Mouse (Mus musculus) right cerebral cortex, postnatal 14 days (tissue): ENCODE results near the gene Mindy4.

Experiments used
- DNase-seq: peaks from one replicate; pipeline ENCODE4 v3.0.0; 2022

Gene Mindy4

DNA sequence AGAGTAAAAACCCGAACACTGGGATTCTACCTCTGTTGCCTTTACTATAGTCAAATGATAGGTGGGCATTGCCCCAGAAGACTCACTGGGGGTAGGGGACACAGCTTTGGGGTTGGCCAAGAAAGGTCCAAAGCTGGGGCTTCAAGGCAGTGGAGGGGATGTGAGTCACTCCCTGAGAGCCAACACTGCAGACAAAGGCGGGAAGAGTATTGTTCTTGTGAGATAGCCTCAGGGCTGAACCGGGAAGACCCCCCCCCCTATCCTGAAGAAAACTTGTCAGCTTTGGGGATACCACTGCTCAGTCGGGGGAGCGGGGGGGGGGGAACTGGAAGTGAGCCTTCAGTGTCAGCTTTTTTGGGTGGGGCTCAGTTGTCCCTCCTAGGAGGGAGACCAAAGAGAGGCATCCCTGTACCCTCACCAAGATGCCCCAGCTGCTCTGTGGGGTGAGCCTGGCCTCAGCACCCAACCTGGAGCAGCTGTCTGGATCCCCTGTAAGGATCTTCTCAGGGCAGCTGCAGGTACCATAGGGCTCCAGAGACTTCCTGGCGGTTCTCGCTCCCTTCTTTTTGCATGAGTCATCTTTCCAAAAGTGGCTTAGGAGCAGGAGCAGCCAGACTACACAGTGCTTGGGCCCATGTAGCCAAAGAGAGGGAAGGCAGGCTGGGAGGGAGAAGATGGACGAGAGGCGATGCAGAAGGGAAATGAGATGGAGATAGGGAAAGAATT is 141.3 kb downstream of the Mindy4 start:
- no peak for DNase-seq

DNA sequence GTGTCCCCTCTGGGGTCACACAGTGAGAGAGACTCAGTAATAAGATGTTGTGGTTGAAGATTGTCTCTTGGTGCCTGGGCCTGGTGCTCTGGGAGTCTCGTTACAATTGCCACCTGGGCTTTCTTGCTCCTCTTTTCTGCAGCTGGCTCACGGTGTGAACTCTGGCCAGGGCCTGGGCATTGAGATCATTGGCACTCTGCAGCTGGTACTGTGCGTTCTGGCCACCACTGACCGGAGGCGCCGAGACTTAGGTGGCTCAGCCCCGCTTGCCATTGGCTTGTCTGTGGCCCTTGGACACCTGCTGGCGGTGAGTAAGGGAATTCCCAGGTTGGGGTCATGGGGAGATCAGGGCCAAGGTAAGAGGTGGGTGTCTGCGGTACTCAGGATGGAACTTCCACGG is 142.1 kb downstream of the Mindy4 start:
- DNase-seq, result no peak

DNA sequence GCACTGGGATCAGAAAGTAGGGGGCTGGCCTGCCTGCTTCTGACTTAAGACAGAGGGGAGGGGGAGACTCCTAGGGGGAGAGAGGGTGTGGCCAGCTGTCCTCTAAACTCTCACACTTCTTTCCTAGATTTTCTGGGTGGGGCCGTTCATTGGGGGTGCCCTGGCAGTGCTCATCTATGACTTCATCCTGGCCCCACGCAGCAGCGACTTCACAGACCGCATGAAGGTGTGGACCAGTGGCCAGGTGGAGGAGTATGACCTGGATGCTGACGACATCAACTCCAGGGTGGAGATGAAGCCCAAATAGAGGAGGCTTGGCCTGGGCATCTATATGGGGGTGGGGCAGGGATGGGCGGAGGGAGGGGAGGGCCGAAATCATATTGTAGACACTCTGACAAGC is 143.3 kb downstream of the Mindy4 start:
- DNase-seq, result no peak

DNA sequence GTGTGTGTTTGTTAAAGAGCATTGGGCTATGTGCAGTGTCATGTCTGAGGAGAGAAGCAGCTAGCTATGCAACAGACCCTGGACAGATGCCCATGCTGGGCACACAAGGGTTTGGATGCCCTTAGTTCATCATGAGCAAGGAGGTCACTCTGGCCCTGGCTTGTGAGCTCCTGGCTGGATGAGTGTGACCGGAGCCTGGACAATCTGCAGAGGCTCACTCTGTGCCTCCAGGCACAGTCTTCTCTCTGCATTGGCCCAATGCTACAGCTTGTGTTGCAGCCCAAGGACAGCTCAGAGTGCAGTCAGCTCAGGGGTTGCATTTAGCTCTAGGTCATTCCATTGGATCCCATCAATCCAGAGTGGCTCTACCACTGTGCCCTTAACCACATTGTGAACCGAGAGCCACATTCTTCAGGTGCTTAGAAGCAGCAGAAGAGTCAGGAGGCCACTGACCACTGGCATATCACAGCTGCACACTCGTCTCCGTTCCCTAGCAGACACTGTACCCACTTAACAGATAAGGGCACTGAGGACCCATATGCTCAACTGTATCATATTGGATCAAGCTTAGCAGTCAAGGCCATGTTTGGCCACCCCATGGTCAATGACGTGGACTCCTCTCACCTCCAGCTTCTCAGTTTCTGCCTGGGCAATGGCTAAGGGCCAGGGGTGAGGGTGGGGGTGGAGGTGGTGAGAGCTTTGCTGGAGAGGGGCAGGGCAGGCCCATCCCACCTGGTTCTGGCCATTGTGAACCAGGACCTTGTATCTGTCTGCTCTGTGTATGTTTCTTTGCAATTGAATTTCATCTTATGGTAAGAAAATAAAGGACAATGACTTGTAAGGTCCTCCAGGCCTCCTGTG is 144.8 kb downstream of the Mindy4 start:
- DNase-seq, result no peak

DNA sequence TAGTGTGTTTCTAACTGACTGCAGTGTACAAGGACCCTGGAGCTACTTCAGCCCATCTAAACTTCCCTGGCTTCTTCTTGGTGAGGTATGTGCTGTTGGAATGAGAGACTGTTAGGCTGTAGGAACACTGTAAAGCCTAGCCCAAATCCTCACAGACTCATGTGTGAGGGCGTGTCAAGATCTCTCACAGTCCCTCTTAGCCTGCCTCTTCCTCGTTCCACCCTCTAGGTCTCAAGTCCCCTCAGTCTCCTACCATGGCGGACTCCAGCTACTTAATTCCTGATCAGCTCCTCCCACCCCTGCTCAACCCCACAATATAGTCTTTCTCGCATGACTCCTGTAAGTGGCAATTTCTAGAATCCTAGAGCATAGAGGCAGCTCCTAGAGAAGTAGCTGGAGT is 146.0 kb downstream of the Mindy4 start:
- no peak for DNase-seq

DNA sequence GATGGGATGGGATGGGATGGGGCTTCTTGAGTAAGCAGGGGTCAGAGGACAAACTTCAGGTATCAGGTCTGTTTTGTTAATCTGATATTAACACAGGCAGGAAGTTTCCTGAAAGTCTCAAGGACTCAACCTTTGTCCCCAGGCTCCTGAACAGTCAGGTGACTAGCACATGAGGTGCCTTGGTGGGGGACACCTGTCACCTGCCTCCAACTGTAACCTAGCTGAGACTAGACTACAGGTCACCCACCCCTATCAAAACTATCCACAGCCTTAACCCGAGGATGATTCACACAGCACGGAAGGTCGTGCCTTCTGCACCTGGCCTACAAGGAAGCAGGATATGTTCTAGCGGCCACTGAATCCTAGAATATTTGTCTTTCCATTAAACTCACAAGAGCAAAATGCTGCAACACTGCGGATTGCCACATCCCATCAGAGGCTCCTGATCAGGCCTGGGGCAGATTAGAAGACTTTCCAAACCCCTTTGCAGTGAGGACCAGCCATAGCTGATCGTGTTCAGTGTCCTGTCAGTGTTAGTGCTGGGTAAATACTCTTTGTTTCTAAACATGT is 147.3 kb downstream of the Mindy4 start:
- no peak for DNase-seq

DNA sequence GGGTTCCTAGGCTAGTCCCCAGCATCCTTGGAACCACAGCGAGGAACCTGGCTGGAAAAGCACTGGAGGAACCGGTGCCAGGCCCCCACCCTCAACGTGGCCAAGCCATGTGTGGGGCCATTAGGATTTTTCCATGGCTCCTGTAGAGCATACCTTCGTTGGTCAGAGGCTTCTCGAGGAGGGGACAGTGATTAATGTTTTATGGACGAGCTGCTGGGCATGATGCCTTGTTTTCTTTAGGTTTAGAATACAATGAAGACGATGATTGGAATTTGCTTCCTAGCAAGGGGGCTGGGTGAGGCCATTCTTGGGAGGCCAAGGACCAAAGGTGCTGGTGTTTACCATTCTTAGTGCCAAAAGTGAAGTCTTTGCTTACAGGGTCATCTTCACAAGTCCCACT is 148.5 kb downstream of the Mindy4 start:
- DNase-seq, result no peak

DNA sequence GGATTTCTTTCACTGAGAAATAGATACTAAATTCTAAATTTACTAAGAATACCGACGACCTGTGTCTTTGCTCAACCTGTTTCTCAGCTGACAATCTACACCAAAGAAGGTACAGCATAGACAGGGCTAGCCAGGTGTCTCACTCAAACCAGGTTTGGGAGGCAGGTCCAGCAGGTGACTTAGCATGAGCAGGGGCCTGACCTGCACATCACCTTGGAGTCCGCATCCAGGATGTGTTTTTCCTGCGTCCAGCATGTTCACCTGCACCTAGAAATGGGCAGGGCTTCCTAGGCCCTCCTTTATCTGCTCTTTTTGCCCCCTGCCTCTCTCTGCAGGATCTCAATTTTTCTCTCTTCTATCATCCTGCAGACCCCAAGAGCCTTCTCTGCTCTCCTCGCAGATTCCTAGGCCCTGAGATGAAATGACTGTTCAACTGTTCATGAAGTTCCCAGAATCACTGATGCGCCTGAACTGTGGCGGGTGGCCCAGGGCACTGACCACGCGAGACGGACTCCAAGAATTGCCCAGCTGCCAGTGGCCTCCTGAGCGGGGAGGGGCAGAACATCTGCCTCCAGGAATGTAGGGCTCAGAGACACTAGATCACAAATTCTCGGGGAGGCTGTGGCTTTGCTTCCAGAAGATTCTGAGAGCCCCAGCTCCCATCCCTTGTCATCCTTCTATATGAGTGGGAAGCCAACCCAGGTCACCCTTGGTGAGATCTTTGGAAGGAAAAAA is 150.7 kb downstream of the Mindy4 start:
- no peak for DNase-seq

DNA sequence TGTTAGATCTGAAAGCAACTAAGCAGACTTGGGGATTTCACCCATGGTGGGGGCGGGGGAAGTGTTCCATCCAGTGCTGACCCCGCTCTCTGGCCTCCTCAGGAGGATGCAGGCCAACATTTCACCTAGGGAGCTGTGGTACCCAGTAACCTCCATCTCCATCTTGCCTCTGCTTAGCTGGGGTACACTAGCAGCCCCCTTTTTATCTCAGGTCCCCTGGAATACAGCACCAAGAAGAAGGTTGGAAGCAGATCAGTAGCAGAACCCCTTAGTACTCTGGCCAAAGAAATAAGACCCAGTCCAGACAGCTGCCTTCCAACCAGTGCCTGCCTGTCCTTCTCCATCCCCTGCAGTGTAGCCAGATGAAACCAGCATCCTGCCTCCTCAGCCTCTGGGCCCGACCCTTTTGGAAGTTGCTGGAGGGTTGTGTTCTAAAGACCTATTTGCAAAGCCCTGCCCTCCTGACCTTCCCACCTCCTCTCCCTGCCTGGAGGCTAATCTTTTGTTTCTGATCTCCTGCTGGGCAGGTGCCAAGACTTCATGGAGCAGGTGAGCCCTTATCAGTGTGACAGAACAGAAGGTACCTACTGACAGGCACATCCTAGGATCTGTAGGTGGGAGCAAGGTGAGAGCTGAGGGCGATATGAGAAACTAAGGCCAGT is 151.4 kb downstream of the Mindy4 start:
- DNase-seq, result no peak

DNA sequence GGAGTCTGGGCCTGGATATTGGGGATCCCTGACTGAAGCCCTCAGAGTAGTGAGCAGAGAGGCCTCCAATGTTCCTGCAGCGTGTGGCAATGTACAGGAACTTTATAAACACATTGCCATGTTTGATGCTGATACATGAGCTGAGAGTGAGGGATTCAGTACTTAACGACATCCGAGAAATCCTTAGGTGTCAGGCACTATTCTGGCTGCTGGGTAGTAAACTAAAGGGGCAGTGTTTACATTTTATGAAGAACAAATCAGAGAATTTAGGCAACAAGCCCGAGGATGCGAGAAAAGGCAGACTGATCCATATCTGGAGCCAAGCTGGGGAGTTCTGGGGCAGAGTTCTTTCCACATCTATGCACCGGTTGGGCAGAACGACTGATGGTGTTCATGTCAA is 152.4 kb downstream of the Mindy4 start:
- no peak for DNase-seq

DNA sequence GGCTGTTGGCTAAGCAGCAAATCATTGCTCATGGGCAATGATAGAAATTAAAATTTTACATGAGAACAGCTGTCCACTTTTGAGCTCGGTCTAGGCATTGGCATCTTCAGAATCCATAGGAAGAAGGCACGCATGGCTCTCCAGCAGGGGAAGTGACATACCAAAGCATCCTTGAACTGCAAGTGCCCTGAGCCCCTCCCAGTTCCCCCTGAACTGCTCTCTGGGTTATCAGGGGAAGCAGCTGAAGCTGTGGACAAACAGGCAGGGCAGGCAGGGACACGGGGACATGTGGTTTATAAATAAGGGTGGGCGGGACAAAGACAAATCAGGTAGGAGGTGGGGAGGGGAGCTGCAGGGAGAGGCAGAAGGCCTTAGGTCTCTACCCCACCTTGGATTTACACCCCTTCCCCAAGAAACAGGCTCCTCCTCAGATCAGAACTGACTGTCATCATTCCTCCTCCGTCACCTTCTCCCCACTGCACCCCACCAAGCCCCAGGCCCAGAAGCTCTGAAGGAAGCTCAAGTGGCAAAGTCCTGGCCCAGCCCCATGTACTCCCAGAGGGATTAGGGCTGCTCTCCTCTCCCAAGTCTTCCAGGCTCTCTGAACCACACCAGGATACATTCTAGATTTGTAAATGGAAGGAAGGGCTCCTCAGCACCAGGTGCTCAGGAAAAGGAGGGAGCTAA is 153.0 kb downstream of the Mindy4 start:
- DNase-seq, result no peak

DNA sequence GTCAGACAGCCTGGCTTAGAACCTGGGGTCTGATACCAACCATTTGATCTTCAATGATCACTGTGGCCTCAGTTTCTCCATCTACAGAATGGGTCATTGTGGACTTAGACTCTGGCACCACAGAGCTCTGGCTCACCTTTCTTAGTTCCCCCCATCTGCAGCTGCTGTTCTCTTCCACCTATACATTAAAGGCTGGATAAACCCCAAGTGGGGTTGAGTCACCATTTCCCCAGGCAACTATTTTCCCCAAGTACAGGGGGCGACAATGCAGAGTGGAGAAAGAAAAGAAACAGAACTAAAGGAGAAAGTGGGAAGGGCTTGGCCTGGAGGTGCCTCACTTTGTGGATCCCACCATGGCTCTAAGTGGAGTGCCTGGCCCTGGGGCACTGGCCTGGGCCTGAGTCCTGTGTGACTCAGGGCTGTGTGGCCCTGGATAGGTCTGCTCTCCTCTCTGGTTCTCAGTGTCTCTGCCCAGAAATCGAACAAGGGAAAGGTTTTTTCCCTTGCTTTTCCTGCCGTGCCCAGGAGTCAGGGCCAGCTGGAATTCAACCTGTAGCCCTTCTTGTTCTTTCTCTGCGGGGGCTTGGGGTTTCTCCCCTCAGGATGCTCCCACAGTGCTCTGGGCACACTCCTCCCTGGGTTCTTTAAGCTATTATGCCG is 153.9 kb downstream of the Mindy4 start:
- DNase-seq, result no peak

DNA sequence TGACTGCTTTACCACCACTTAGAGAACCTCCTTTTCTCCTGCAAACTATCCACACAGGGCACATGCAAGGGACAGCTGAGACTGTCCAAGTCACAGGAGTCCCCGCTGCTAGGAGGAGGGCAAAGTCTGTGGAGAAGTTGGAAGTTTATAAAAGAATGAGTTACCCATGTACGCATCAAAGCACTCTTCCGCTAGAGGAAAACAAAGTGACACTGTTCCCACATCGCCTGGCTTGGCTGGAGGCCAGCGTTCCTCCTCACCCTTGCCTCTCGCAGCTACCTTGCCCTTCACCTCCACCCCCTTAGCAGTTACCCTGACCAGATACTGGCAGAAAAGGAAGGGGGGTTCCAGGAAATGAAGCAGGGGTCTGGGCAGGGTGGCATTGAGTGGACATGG is 154.5 kb downstream of the Mindy4 start:
- DNase-seq, result no peak

DNA sequence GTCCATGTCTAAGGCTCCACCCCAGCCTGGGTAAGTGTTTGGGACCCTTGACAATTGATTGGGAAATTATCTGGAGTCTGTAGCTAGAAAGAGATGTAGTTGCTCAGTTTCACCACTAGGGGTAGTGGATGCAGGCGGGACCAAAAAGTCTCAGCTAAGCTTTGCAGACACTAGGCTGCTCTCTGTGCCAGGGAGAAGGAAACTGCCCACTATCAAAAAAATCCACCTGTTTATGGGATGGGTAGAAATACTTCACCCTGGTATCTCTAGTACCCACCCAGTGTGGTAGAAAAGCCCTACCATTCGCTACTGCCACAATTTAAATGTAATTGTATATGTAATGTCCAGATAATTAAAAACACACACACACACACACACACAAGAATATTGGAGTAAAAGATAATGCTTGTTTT is 155.6 kb downstream of the Mindy4 start:
- no peak for DNase-seq

DNA sequence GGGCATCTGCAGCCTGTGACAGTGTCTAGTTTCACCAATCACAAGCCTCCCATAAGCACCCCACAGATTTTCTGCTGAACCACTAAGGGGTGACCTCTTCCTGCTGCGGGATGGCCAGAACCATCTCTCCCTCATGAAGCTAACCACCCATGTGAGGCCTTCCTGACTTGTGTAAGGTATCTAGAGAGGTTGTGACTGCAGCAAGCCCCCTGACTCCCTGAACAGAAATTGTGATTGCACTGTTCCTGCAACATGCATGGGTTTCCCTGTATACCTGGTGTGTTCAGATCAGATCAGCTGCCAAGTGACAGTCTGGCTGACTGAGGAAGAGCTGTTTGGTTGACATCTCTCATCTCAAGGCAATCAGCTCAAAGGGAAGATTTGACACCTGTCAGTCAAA is 159.5 kb downstream of the Mindy4 start:
- DNase-seq, result no peak

DNA sequence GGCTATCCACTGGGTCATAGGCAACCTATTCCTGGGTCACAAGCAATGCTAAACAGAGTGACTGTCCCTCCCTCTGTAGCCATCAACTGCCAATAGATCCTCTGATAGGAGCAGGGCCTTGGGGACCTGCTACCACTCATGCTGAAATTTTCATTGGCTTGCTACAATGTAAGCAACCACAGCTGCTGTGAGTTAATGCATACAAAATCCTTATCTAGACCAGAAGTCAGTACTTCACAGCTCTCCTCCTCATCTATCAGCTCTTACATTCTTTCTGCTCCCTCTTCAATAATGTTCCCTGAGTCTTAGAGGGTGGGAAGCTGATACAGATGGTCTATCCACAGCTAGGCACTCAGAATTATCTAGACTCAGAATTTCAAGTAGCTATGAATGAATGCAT is 163.9 kb downstream of the Mindy4 start:
- DNase-seq, result no peak
